ENCODE assay signal across 10 mouse cellular contexts in genomic region chr11:22965503-22965902, GRCm38 (mm10). TPM values are rescaled to one million over a fixed set of nuclear protein-coding genes. Genes with fewer than 3 reads are reported as not detected.
DNase-seq lines count a peak whose midpoint lies in the region; ATAC-seq and TF ChIP-seq lines count a peak whose summit lies in the region.
"Had no signal": no experiment of that assay in that cellular context is flagged by ENCODE, and none has a peak within 500 bp of the region (broad histone marks: within the 10 kb centered on the region; RNA-seq: fewer than 3 reads in every experiment).

No protein-coding gene starts in this region.

- WGBS in limb, embryonic 14.5 days, result 73% methylated on average over 4 of the region's 4 CpGs
- 87% methylated on average over 4 of the region's 4 CpGs for WGBS in limb, embryonic 10.5 days
- WGBS in embryonic facial prominence, embryonic 10.5 days, result 73% methylated on average over 4 of the region's 4 CpGs

- no peak for ATAC-seq in limb, embryonic 14.5 days (ENCODE audit: low FRiP score, low read depth)

- H3K27me3 ChIP-seq in limb, embryonic 14.5 days (ENCODE audit: control insufficient read depth, insufficient read depth, low read length), result no peaks in the 10 kb centered on the region
- no peaks in the 10 kb centered on the region for H3K27me3 ChIP-seq in limb, embryonic 10.5 days (ENCODE audit: low read depth, poor library complexity, severe bottlenecking)
- H3K27me3 ChIP-seq in E14TG2a.4 (ENCODE audit: insufficient read depth, low read length), result no peaks in the 10 kb centered on the region
- H3K27me3 ChIP-seq in embryonic facial prominence, embryonic 10.5 days (replicated peaks; ENCODE audit: low read depth, poor library complexity, severe bottlenecking), result no peaks in the 10 kb centered on the region
- H3K27me3 ChIP-seq: embryonic facial prominence, embryonic 12.5 days; hindbrain, embryonic 15.5 days had no signal

- H3K27ac ChIP-seq in limb, embryonic 14.5 days (replicated peaks; ENCODE audit: low read depth, low read length), result no peak overlapping the region
- no peak overlapping the region for H3K27ac ChIP-seq in limb, embryonic 10.5 days
- H3K27ac ChIP-seq in embryonic facial prominence, embryonic 10.5 days (replicated peaks), result no peak overlapping the region
- H3K27ac ChIP-seq: embryonic facial prominence, embryonic 12.5 days; hindbrain, embryonic 15.5 days had no signal

- H3K4me1 ChIP-seq in limb, embryonic 14.5 days (ENCODE audit: control insufficient read depth, insufficient read depth, low read length), result no peaks in the 10 kb centered on the region
- H3K4me1 ChIP-seq in limb, embryonic 10.5 days, result no peaks in the 10 kb centered on the region
- peaks cover 16% of the 10 kb centered on the region for H3K4me1 ChIP-seq in E14TG2a.4 (replicated peaks; ENCODE audit: low read depth, low read length)
- 0 out of 2 replicates have a peak, but pooled peaks cover 4% of the 10 kb centered on the region for H3K4me1 ChIP-seq in embryonic facial prominence, embryonic 10.5 days
- H3K4me1 ChIP-seq: hindbrain, embryonic 15.5 days had no signal

- peak; percentile 14 for DNase-seq in limb, embryonic 14.5 days (ENCODE audit: low spot score)
- no peak for DNase-seq in limb, embryonic 10.5 days (ENCODE audit: low spot score)
- DNase-seq in B cell, adult 2 months, result peak; percentile 41 to 44
- DNase-seq in embryonic facial prominence, embryonic 10.5 days (ENCODE audit: low spot score), result peak; percentile 23
- no peak for DNase-seq in right cerebral cortex, postnatal 36 days (ENCODE audit: low spot score in 2 of 2)
- no peak for DNase-seq in layer of hippocampus, adult 11-12 months (ENCODE audit: low spot score)
- DNase-seq: retina, postnatal 1 day had no signal

- no peak overlapping the region for H3K4me3 ChIP-seq in limb, embryonic 14.5 days (replicated peaks; ENCODE audit: low read length)
- H3K4me3 ChIP-seq in limb, embryonic 10.5 days, result no peak overlapping the region
- H3K4me3 ChIP-seq in E14TG2a.4 (replicated peaks; ENCODE audit: low read length), result no peak overlapping the region
- H3K4me3 ChIP-seq in embryonic facial prominence, embryonic 10.5 days, result no peak overlapping the region
- H3K4me3 ChIP-seq: embryonic facial prominence, embryonic 12.5 days; hindbrain, embryonic 15.5 days had no signal

- TF ChIP-seq CTCF in E14TG2a.4 (conservative IDR thresholded peaks at IDR 0.05; ENCODE audit: low read length), result peak; percentile 24

- no peak for TF ChIP-seq POLR2A in limb, embryonic 14.5 days (IDR thresholded peaks at IDR 0.05; ENCODE audit: borderline replicate concordance, extremely low read depth, insufficient read depth, insufficient read length)

- peaks cover 11% of the 10 kb centered on the region; the same call in 1 of the 2 replicates for H3K9me3 ChIP-seq in limb, embryonic 14.5 days (ENCODE audit: control insufficient read depth, low read length)
- H3K9me3 ChIP-seq in limb, embryonic 10.5 days (replicated peaks), result 0 out of 2 replicates have a peak, but pooled peaks cover 3% of the 10 kb centered on the region
- H3K9me3 ChIP-seq in E14TG2a.4 (ENCODE audit: low read length), result peaks cover 39% of the 10 kb centered on the region
- peaks cover 16% of the 10 kb centered on the region for H3K9me3 ChIP-seq in embryonic facial prominence, embryonic 10.5 days
- H3K9me3 ChIP-seq: hindbrain, embryonic 15.5 days had no signal

- H3K4me2 ChIP-seq in limb, embryonic 14.5 days (replicated peaks; ENCODE audit: low read depth, low read length, severe bottlenecking), result no peak overlapping the region
- H3K4me2 ChIP-seq: embryonic facial prominence, embryonic 12.5 days; hindbrain, embryonic 15.5 days had no signal

- no peaks in the 10 kb centered on the region for H3K36me3 ChIP-seq in limb, embryonic 14.5 days (ENCODE audit: control insufficient read depth, insufficient read depth, low read length)
- H3K36me3 ChIP-seq in limb, embryonic 10.5 days, result peaks cover 22% of the 10 kb centered on the region
- peaks cover 13% of the 10 kb centered on the region; the same call in 1 of the 2 replicates for H3K36me3 ChIP-seq in E14TG2a.4 (ENCODE audit: insufficient read depth, low read length)
- H3K36me3 ChIP-seq in embryonic facial prominence, embryonic 10.5 days (replicated peaks), result peaks cover 27% of the 10 kb centered on the region
- H3K36me3 ChIP-seq: hindbrain, embryonic 15.5 days had no signal

- H3K9ac ChIP-seq in limb, embryonic 14.5 days (ENCODE audit: low read depth, low read length, severe bottlenecking), result no peak overlapping the region
- H3K9ac ChIP-seq: embryonic facial prominence, embryonic 12.5 days; hindbrain, embryonic 15.5 days had no signal

RNA-seq across cellular contexts. Expression of gene Zrsr1, which starts 6.3 kb away (rescaled TPM):
- 4.4 and 8.1 TPM in 2 replicates for polyA plus RNA-seq in limb, embryonic 14.5 days (2012; rRNA removed)
- 2.5 and 3.2 TPM in 2 replicates for polyA plus RNA-seq in limb, embryonic 14.5 days (2014; fragmentation: Nextera tagmentation; extraction: Ambion mirVana)
- polyA plus RNA-seq in limb, embryonic 10.5 days (2016; fragmentation: Nextera tagmentation; extraction: Ambion mirVana), result 2.2 and 2.4 TPM in 2 replicates
- polyA plus RNA-seq in embryonic facial prominence, embryonic 10.5 days (2016; fragmentation: Nextera tagmentation; extraction: Ambion mirVana), result 2.4 TPM in 2 replicates

RNA-seq across cellular contexts. Expression of gene Gm28048, which starts 16.4 kb away (rescaled TPM):
- polyA plus RNA-seq in limb, embryonic 14.5 days (2012; rRNA removed), result 1.9 and 2.4 TPM in 2 replicates
- polyA plus RNA-seq in limb, embryonic 14.5 days (2014; fragmentation: Nextera tagmentation; extraction: Ambion mirVana), result 10.4 and 12.2 TPM in 2 replicates
- 4.1 and 5.2 TPM in 2 replicates for polyA plus RNA-seq in limb, embryonic 10.5 days (2016; fragmentation: Nextera tagmentation; extraction: Ambion mirVana)
- 4.3 and 4.6 TPM in 2 replicates for polyA plus RNA-seq in embryonic facial prominence, embryonic 10.5 days (2016; fragmentation: Nextera tagmentation; extraction: Ambion mirVana)

RNA-seq across cellular contexts. Expression of gene Commd1, which starts 16.7 kb away (rescaled TPM):
- 45.1 and 89.7 TPM in 2 replicates for polyA plus RNA-seq in limb, embryonic 14.5 days (2012; rRNA removed)
- polyA plus RNA-seq in limb, embryonic 14.5 days (2014; fragmentation: Nextera tagmentation; extraction: Ambion mirVana), result 367 and 372 TPM in 2 replicates
- polyA plus RNA-seq in limb, embryonic 10.5 days (2016; fragmentation: Nextera tagmentation; extraction: Ambion mirVana), result 376 and 399 TPM in 2 replicates
- polyA plus RNA-seq in embryonic facial prominence, embryonic 10.5 days (2016; fragmentation: Nextera tagmentation; extraction: Ambion mirVana), result 367 and 371 TPM in 2 replicates

RNA-seq across cellular contexts. Expression of gene Cct4, which starts 24.8 kb away (rescaled TPM):
- 114 and 153 TPM in 2 replicates for polyA plus RNA-seq in limb, embryonic 14.5 days (2012; rRNA removed)
- 267 and 270 TPM in 2 replicates for polyA plus RNA-seq in limb, embryonic 14.5 days (2014; fragmentation: Nextera tagmentation; extraction: Ambion mirVana)
- 402 and 453 TPM in 2 replicates for polyA plus RNA-seq in limb, embryonic 10.5 days (2016; fragmentation: Nextera tagmentation; extraction: Ambion mirVana)
- polyA plus RNA-seq in embryonic facial prominence, embryonic 10.5 days (2016; fragmentation: Nextera tagmentation; extraction: Ambion mirVana), result 422 and 440 TPM in 2 replicates

RNA-seq across cellular contexts. Expression of gene Fam161a, which starts 41.8 kb away (rescaled TPM):
- 3.2 and 4.4 TPM in 2 replicates for polyA plus RNA-seq in limb, embryonic 14.5 days (2012; rRNA removed)
- 2.3 and 5.8 TPM in 2 replicates for polyA plus RNA-seq in limb, embryonic 14.5 days (2014; fragmentation: Nextera tagmentation; extraction: Ambion mirVana)
- 0.78 and 1.6 TPM in 2 replicates for polyA plus RNA-seq in limb, embryonic 10.5 days (2016; fragmentation: Nextera tagmentation; extraction: Ambion mirVana)
- polyA plus RNA-seq in embryonic facial prominence, embryonic 10.5 days (2016; fragmentation: Nextera tagmentation; extraction: Ambion mirVana), result 2.8 and 2.9 TPM in 2 replicates

Comparison
In these comparisons a context has a peak if more than half of its experiments do, and no peak if none do; other contexts are left out.
1. DNase-seq: peak in limb, embryonic 14.5 days (single experiment), B cell, adult 2 months (2 of 2) and embryonic facial prominence, embryonic 10.5 days (single experiment); none in limb, embryonic 10.5 days (single experiment), right cerebral cortex, postnatal 36 days (0 of 2) and layer of hippocampus, adult 11-12 months (single experiment).